10 mouse cellular contexts compared by ENCODE assay signal in the genomic region with DNA sequence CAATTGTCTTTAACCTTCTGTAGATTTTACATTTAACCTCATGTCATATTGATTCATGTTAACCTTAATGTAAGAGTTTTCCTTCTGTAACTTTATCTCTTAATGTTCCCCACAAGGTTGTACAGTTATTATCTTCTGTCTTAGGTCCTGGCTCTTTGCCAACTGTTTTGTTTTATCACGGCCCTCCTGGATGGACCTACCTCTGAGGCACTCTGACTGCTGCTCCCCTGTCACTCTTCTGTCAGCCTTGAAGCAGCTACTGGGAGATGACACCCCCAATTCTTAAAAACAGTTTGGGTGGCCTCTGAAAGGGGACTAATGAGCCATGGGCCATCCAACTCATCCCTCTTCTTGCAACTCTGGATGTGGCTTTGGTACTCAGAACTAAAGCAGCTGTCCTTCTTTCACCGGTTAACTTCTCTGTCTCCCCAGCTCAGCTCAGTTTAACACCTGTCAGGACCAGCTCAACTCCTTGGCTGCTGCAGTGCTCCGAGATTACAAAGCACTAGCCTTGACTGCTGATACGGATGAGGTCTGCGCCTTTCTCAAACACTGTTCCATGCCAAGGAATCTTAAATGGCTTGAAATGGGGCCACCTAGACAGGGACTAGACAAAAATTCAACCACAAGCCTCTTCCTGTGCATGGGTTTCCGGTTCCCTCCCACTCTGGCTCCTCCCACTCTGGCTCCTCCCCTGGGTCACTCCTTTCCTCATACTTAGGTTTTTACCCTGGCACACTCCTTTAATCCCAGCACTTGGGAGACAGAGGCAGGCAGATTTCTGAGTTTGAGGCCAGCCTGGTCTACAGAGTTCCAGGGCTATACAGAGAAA. TPM values are rescaled to one million over a fixed set of nuclear protein-coding genes. Genes with fewer than 3 reads are reported as not detected.
DNase-seq lines count a peak whose midpoint lies in the region; ATAC-seq and TF ChIP-seq lines count a peak whose summit lies in the region.
"Had no signal": no experiment of that assay in that cellular context is flagged by ENCODE, and none has a peak within 500 bp of the region (broad histone marks: within the 10 kb centered on the region; RNA-seq: fewer than 3 reads in every experiment).

No protein-coding gene starts in this region.

- 0 out of 2 replicates have a peak overlapping the region, but pooled peaks have one; percentile 39 for H3K27ac ChIP-seq in heart, embryonic 13.5 days (replicated peaks)
- peak overlapping the region; percentile 57; the same call in 1 of the 2 replicates for H3K27ac ChIP-seq in lung, embryonic 16.5 days (ENCODE audit: low read length)
- peak overlapping the region; percentile 98 for H3K27ac ChIP-seq in thymus, adult 2 months (ENCODE audit: control insufficient read depth, insufficient read depth, low read length)
- no peak overlapping the region for H3K27ac ChIP-seq in forebrain, embryonic 11.5 days (ENCODE audit: low read depth, low read length)
- no peak overlapping the region for H3K27ac ChIP-seq in forebrain, embryonic 10.5 days
- H3K27ac ChIP-seq: limb, embryonic 13.5 days had no signal

- TF ChIP-seq POLR2A in thymus, adult 2 months (IDR thresholded peaks at IDR 0.05; ENCODE audit: control insufficient read depth, extremely low read depth, insufficient read depth, low read length, poor library complexity), result 0 out of 2 replicates have a peak, but pooled peaks have one; percentile 23

- no peak overlapping the region for H3K4me3 ChIP-seq in heart, embryonic 13.5 days
- H3K4me3 ChIP-seq in lung, embryonic 16.5 days (ENCODE audit: low read length), result no peak overlapping the region
- H3K4me3 ChIP-seq in thymus, adult 2 months (ENCODE audit: control insufficient read depth, insufficient read depth, low read length), result peak overlapping the region; percentile 33
- no peak overlapping the region for H3K4me3 ChIP-seq in forebrain, embryonic 11.5 days (ENCODE audit: low read depth, low read length)
- H3K4me3 ChIP-seq in forebrain, embryonic 10.5 days, result no peak overlapping the region
- H3K4me3 ChIP-seq: limb, embryonic 13.5 days had no signal

- no peaks in the 10 kb centered on the region for H3K9me3 ChIP-seq in heart, embryonic 13.5 days
- H3K9me3 ChIP-seq in lung, embryonic 16.5 days (ENCODE audit: control insufficient read depth, low read length), result no peaks in the 10 kb centered on the region
- no peaks in the 10 kb centered on the region for H3K9me3 ChIP-seq in forebrain, embryonic 11.5 days (ENCODE audit: control insufficient read depth, low read length)
- no peaks in the 10 kb centered on the region for H3K9me3 ChIP-seq in forebrain, embryonic 10.5 days
- H3K9me3 ChIP-seq: limb, embryonic 13.5 days had no signal

- ATAC-seq in heart, embryonic 13.5 days (ENCODE audit: extremely low read depth, insufficient number of reproducible peaks, low FRiP score, low TSS enrichment), result no peak
- ATAC-seq in lung, embryonic 16.5 days (ENCODE audit: low read depth), result no peak
- no peak for ATAC-seq in forebrain, embryonic 11.5 days (replicated peaks; ENCODE audit: low FRiP score)

- H3K4me1 ChIP-seq in heart, embryonic 13.5 days, result peaks cover 12% of the 10 kb centered on the region
- H3K4me1 ChIP-seq in lung, embryonic 16.5 days (replicated peaks; ENCODE audit: control insufficient read depth, insufficient read depth, low read length), result no peaks in the 10 kb centered on the region
- peaks cover 15% of the 10 kb centered on the region for H3K4me1 ChIP-seq in thymus, adult 2 months (replicated peaks; ENCODE audit: control insufficient read depth, insufficient read depth, low read length)
- H3K4me1 ChIP-seq in forebrain, embryonic 11.5 days (replicated peaks; ENCODE audit: control insufficient read depth, insufficient read depth, low read length), result no peaks in the 10 kb centered on the region
- peaks cover 11% of the 10 kb centered on the region for H3K4me1 ChIP-seq in forebrain, embryonic 10.5 days
- H3K4me1 ChIP-seq: limb, embryonic 13.5 days had no signal

- WGBS in heart, embryonic 13.5 days, result 30% methylated on average over 6 of the region's 6 CpGs
- 42% methylated on average over 6 of the region's 6 CpGs for WGBS in lung, embryonic 16.5 days
- WGBS in thymus, adult 2 months, result 2% methylated on average over 6 of the region's 6 CpGs
- 82% methylated on average over 6 of the region's 6 CpGs for WGBS in forebrain, embryonic 11.5 days
- WGBS in forebrain, embryonic 10.5 days, result 88% methylated on average over 6 of the region's 6 CpGs

- no peaks in the 10 kb centered on the region for H3K27me3 ChIP-seq in heart, embryonic 13.5 days (replicated peaks)
- H3K27me3 ChIP-seq in lung, embryonic 16.5 days (ENCODE audit: control insufficient read depth, insufficient read depth, low read depth, low read length), result no peaks in the 10 kb centered on the region
- no peaks in the 10 kb centered on the region for H3K27me3 ChIP-seq in thymus, adult 2 months (ENCODE audit: control insufficient read depth, insufficient read depth, low read length)
- H3K27me3 ChIP-seq in forebrain, embryonic 11.5 days (ENCODE audit: control insufficient read depth, insufficient read depth, low read length), result no peaks in the 10 kb centered on the region
- H3K27me3 ChIP-seq in forebrain, embryonic 10.5 days (ENCODE audit: poor library complexity, severe bottlenecking), result no peaks in the 10 kb centered on the region
- H3K27me3 ChIP-seq: limb, embryonic 13.5 days had no signal

- no peak for TF ChIP-seq CTCF in thymus, adult 2 months (IDR thresholded peaks at IDR 0.05; ENCODE audit: borderline replicate concordance, control insufficient read depth, extremely low read depth, insufficient read depth, low read length, poor library complexity)

- no peak overlapping the region for H3K4me2 ChIP-seq in heart, embryonic 13.5 days
- no peak overlapping the region for H3K4me2 ChIP-seq in lung, embryonic 16.5 days (ENCODE audit: low read depth, low read length)
- H3K4me2 ChIP-seq in forebrain, embryonic 11.5 days (ENCODE audit: low read depth, low read length, severe bottlenecking), result no peak overlapping the region
- H3K4me2 ChIP-seq: limb, embryonic 13.5 days had no signal

- intact Hi-C loops in heart, postnatal 25 days (cut with DNase I), result no loop called here

- H3K9ac ChIP-seq in heart, embryonic 13.5 days, result 0 out of 2 replicates have a peak overlapping the region, but pooled peaks have one; percentile 8
- H3K9ac ChIP-seq in lung, embryonic 16.5 days (ENCODE audit: low read length), result no peak overlapping the region
- H3K9ac ChIP-seq in forebrain, embryonic 11.5 days (ENCODE audit: low read length), result no peak overlapping the region
- H3K9ac ChIP-seq: limb, embryonic 13.5 days had no signal

- no peaks in the 10 kb centered on the region for H3K36me3 ChIP-seq in heart, embryonic 13.5 days
- H3K36me3 ChIP-seq in lung, embryonic 16.5 days (ENCODE audit: control insufficient read depth, insufficient read depth, low read length), result no peaks in the 10 kb centered on the region
- H3K36me3 ChIP-seq in thymus, adult 2 months (ENCODE audit: control insufficient read depth, insufficient read depth, low read length), result no peaks in the 10 kb centered on the region
- no peaks in the 10 kb centered on the region for H3K36me3 ChIP-seq in forebrain, embryonic 11.5 days (ENCODE audit: control insufficient read depth, insufficient read depth, low read length)
- no peaks in the 10 kb centered on the region for H3K36me3 ChIP-seq in forebrain, embryonic 10.5 days (replicated peaks)
- H3K36me3 ChIP-seq: limb, embryonic 13.5 days had no signal

- DNase-seq in heart, postnatal 25 days (ENCODE audit: low spot score), result no peak
- DNase-seq in c-Kit-positive CD71-negative TER-119-negative erythroid progenitor cells, embryonic 14.5 days (ENCODE audit: low read depth), result peak; percentile 44
- DNase-seq in thymus, adult 2 months, result peak; percentile 80
- DNase-seq in urinary bladder, postnatal 4 days (ENCODE audit: low spot score in 2 of 2), result no peak
- no peak for DNase-seq in forebrain, embryonic 11.5 days (ENCODE audit: low spot score)
- no peak for DNase-seq in forebrain, embryonic 10.5 days (ENCODE audit: extremely low spot score, low spot score)
- DNase-seq: cerebellum, adult 8-10 months had no signal

RNA-seq across cellular contexts. Expression of gene Gng2, which starts 47.7 kb away (rescaled TPM):
- polyA plus RNA-seq in heart, embryonic 13.5 days (2015; fragmentation: Nextera tagmentation; extraction: Ambion mirVana), result 39.9 and 41.0 TPM in 2 replicates
- total RNA-seq in heart, postnatal 25 days (2021), result 10 to 100 TPM; 15.8 to 16.7 TPM
- 69.7 and 71.4 TPM in 2 replicates for polyA plus RNA-seq in lung, embryonic 16.5 days (2015; fragmentation: Nextera tagmentation; extraction: Ambion mirVana)
- polyA plus RNA-seq in thymus, adult 2 months (2012; rRNA removed), result 12.3 and 14.0 TPM in 2 replicates
- 138 and 142 TPM in 2 replicates for polyA plus RNA-seq in forebrain, embryonic 11.5 days (2014; fragmentation: Nextera tagmentation; extraction: Ambion mirVana)
- 81.0 and 86.1 TPM in 2 replicates for polyA plus RNA-seq in forebrain, embryonic 10.5 days (2016; fragmentation: Nextera tagmentation; extraction: Ambion mirVana)

Comparison
In these comparisons a context has a peak if more than half of its experiments do, and no peak if none do; other contexts are left out.
1. H3K27ac ChIP-seq: peak in heart, embryonic 13.5 days (single experiment), lung, embryonic 16.5 days (single experiment) and thymus, adult 2 months (single experiment); none in forebrain, embryonic 11.5 days (single experiment) and forebrain, embryonic 10.5 days (single experiment).
2. DNase-seq: peak in c-Kit-positive CD71-negative TER-119-negative erythroid progenitor cells, embryonic 14.5 days (single experiment) and thymus, adult 2 months (single experiment); none in heart, postnatal 25 days (single experiment), urinary bladder, postnatal 4 days (0 of 2), forebrain, embryonic 11.5 days (single experiment) and forebrain, embryonic 10.5 days (single experiment).